Mouse (Mus musculus): Measurements from ENCODE around the gene Tmem198b.
"Not testable (repeated sequence)": the region's sequence is repeated elsewhere in the genome, so short reads cannot be mapped to it uniquely, and the experiment has no call there.

Tmem198b gene

GRCm38 (mm10) chr10:128804271-128805091 is at the start of gene Tmem198b:
Tmem198b (minus strand) TSS chr10:128804370.
- DNase-seq, result peak; percentile 63

DNA sequence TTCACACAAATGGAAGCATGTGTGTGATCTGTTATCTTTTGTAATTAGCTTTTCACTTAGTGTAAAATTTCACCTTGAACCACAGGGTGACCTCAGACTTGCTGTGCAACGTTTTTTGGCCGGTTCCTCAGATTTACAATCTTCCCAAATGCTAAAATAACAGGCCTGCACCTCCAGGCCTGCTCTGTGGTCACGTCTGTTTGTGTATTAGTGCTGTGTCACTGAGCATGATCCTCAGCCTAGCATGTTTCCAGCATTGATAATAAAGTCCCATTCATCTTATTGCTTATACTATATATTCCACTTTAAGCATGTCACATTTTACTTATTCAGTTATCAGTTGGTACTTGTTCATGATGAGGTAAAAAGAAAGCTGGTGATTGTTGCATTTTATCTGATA is 46.2 kb upstream of the Tmem198b start:
- DNase-seq, result no peak

DNA sequence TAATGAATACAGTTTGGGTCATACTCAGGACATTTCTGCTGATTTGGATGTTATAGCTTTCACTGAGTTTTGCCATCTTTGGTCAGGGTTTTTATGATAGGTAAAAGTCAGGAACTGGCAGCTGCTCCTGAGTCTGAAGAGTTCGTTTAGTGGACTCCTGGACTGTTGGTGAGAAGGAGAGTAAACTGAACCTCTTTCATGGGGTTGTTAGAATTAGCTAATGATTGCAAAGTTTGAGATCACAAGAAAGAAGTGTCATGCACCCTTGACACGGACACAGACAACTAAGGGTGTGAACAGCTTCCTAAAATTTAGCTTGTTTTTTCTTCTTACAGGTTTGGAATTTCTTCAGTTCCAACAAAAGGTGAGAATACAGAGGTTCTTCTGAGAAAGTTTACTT is 44.3 kb upstream of the Tmem198b start:
- DNase-seq, result peak; percentile 12

GRCm38 (mm10) chr10:128846664-128847063 is 42.5 kb upstream of the Tmem198b start:
- DNase-seq, result no peak

DNA sequence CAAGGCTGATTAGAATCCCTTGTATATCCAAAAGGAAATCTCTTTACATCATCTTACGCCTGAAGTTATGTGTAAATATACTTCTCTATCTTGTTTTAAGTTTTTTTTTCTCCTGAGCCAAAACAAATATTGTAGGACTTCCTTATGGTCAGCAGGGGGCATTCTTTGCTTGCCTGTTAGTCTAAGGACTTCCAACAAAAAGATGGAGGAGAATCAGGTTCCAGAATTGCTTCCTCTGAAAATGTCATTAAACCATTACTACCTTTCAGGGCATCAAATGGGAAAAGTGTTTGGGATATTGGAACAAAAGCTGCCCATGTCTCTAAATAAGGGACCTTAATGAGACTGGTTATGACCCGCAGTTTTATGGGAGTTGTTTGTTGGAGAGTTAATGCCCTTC is 41.3 kb upstream of the Tmem198b start:
- DNase-seq, result no peak

DNA sequence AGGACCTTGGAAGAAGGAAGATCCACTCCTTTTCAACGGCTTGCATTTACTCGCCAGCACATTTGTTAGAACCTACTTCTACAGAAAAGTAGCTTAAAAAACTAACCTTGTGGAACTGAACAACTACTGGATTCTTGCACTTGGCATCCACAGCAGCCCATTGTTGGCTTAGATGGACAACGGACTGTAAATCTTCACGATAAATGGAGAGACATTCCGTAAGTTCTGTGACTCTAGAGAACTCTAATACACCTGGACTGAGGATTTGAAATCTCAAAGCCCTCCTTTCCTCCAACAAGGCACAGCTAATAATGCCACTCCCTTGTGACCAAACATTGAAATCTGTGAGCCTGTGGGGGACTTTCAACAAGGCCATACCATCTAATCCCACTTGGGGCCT is 39.1 kb upstream of the Tmem198b start:
- DNase-seq, result no peak

DNA sequence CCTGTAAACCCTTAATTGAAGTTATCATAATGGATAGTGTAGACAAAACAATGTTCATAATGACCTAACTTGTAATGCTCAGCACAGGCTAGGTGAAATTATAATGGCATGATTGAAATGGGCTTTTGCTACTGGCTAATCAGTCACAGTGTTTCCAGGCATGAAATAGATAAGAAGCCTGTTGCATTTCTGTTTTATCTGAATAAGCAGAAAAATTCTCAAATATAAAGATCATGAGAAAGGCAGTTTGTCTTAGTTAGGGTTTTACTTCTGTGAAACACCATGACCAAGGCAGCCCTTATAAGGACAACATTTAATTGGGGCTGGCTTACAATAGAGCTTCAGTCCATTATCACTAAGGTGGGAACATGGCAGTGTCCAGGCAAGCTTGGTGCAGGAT is 36.4 kb upstream of the Tmem198b start:
- DNase-seq, result no peak

GRCm38 (mm10) chr10:128839434-128839833 is 35.3 kb upstream of the Tmem198b start:
- DNase-seq, result no peak

DNA sequence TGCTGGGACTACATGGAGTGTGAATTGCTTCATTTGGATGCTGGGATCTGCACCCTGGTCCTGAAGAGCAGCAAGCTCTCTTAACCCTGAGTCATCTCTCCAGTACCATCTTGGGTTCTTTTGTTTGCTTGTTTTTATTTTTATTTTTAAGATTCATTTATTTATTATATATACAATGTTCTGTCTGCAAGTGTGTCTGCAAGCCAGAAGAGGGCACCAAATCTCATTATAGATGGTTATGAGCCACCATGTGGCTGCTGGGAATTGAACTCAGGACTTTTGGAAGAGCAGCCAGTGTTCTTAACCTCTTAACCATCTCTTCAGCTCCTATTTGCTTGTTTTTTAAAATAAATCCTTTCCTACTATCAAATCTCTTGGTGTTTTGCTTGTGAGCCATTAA is 33.2 kb upstream of the Tmem198b start:
- DNase-seq, result no peak

- DNase-seq, result no peak
Measured at GRCm38 (mm10) chr10:128823821-128824220, 19.7 kb upstream of the Tmem198b start.

DNA sequence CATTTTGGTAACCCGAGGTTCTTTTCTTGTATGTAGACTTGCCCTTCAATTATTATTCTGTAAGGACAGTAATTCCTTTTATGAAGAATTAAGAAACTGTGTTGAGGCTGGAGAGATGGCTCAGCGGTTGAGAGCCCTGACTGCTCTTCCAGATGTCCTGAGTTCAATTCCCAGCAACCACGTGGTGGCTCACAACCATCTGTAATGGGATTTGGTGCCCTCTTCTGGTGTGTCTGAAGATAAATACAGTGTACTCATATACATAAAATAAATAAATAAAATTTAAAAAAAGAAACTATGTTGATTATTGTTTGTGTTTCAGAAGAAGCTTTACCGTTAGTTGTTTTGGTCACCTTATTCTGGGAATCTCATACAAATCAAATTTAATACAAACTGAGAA is 18.9 kb upstream of the Tmem198b start:
- DNase-seq, result not testable (repeated sequence)

- DNase-seq, result no peak
Measured at GRCm38 (mm10) chr10:128822135-128822534, 18.0 kb upstream of the Tmem198b start.

DNA sequence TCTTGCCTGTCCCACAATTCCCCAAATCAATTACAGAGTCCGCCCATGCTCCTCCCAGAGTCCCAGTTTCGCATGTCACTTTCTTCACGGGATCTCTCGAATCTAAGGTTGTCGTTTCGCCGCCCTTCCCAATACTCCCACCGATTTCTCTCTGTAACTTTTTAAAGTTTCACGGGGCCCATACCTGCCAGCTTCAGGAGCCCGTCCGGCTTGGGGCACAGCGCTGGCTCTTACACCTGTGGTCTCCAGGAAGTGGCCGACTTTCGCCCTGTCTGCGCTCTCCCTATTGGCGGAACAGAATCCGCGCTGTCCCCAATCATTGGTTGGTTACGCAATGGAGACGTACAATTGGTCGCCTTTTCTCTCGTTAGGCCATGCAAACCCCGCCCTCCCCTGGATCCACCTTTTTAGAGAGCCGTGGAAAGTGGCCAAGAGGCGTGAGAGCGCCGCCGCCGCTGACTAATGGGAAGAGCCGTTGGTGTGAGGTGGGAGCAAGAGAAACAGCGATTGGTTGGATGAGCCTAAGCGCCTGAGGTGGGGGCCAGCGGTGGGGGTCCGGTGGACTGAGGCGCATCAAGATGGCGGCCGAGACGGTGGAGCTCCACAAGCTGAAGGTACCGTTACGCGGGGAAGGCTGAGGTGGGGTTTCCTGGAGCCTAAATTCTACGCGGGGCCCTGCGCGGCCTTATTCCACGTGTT is 17.3 kb upstream of the Tmem198b start, which contains the start of gene Ormdl2:
Ormdl2 (minus strand) TSS at position 288 of the 699 bp plus-strand sequence.
- peak; percentile 99 for DNase-seq

GRCm38 (mm10) chr10:128820217-128820616 is 16.0 kb upstream of the Tmem198b start:
- DNase-seq, result no peak

DNA sequence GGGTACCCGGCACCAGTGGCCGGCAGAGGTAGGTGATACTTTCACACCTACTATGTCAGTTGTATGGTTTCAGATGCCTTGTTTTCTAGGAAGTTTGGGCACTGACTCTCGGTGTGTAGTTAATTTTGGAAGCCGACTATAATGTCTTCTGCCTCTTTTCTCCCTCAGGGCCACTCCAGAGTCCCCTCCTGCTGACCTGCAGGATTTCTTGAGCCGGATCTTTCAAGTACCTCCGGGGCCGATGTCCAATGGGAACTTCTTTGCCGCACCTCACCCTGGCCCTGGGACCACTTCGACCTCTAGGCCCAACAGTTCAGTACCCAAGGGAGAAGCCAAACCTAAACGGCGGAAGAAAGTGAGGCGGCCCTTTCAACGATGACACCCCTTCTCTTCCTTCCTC is 12.9 kb upstream of the Tmem198b start, which contains the start of gene Sarnp:
Sarnp (plus strand) TSS at position 301 of the 400 bp plus-strand sequence.
- DNase-seq, result no peak

DNA sequence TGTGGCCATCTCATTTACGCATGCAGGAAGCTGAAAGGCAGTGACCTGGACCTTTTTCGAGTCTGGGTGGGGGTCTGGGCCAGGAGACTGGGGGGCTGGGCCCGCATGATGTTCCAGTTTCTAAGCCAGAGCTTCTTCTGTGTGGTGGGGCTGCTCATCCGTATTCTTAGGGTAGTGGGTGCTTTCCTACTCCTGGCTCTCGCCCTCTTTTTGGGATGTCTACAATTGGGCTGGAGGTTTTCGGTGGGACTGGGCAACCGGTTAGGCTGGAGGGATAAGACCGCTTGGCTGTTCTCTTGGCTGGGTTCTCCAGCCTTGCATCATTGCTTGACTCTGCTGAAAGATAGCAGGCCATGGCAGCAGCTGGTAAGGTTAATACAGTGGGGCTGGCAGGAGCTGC is 2.8 kb upstream of the Tmem198b start:
- DNase-seq, result no peak

- peak; percentile 14 for DNase-seq
Measured at GRCm38 (mm10) chr10:128806086-128806485, 1.9 kb upstream of the Tmem198b start.

DNA sequence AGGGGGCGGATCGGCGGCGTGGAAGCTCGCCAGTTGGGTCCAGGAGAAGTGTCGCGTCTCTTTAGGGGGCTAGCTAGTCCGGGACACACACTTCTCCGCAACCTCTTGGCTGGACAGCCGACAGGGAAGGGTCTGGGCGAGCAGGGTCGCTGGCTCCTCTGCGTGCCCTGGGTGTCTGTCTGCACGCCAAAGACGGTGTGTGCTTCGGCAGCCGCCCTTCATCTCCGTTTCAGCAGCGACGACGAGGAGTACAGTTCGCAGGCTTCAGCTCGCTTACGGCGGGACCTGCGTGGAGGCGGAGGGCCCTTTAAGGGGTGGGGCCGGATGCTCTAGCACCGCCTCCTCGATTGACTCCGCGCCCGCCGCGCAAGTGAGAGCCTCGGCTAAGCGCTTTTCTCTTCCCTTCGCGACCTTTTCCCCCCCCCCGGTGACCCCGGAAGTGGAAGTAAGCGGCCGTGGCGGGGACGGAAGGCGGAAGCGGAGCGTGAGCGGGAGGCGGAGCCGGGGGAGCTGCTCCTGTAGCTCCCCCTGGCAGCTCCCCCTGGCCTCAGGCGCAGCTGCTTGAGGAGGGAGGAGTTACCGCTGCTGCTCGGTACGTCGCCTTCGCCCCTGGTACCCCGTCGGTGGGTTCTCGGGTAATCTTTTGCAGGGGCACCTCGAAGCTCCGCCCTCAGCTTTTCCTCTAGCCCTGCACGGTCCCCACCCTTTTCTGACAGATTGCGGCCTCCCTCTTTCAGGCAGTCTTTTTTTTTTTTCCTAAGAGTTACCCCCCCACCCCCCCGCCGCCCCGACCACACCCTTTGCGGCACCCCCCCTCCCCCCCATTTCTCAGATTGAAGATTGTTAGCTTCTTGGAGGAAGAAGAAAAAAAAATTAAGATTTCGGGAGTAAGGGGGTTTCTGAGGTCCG is 1.2 kb upstream of the Tmem198b start:
- DNase-seq, result peak; percentile 95

- DNase-seq, result peak; percentile 45
Measured at GRCm38 (mm10) chr10:128803771-128804270, 349 bp downstream of the Tmem198b start, which contains the start of gene Dnajc14. Dnajc14 (plus strand) TSS chr10:128804062.

DNA sequence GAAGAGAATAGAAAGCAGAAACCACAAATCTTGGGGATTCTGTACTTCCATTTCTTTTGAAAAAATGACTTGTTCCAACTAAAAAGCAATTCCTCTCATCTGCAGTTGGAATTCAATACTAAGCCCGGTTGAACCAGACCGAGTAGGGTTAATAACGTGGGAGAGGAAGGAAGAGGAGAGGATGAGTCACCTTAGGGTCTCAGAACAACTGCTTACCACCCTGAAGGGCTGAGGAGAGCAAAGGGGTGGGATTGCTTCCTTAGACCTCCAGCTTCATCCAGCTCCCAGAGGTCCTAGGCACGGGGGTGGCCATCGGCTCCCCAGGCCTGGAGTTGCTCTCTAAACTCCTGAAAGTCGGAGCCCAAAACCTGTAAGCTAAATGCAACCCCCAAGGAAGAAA is 809 bp downstream of the Tmem198b start:
- DNase-seq, result no peak

DNA sequence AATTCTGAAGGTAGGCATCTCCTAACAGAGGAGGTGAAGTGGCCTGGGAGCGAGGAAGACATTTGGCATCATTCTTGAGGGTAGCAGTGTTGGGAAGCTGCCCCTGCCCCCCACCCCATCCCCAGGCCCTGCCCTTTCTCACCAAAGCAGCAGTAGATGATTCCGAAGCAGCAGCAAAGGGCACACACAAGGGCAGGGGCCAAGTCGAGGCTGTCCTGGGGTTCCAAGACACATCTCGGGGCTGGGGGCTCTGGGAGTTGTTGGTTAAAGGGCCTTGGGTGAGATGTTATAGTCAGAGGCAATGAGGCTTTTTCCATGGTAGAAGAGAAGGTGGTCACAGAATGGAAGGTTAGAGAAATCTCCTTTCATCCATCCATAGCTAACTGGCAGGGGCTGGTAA is 1.2 kb downstream of the Tmem198b start:
- no peak for DNase-seq

- DNase-seq, result no peak
Measured at GRCm38 (mm10) chr10:128801981-128802495, 2.1 kb downstream of the Tmem198b start.
